Comparison of ENCODE assay signal across 11 mouse cellular contexts in the genomic region with DNA sequence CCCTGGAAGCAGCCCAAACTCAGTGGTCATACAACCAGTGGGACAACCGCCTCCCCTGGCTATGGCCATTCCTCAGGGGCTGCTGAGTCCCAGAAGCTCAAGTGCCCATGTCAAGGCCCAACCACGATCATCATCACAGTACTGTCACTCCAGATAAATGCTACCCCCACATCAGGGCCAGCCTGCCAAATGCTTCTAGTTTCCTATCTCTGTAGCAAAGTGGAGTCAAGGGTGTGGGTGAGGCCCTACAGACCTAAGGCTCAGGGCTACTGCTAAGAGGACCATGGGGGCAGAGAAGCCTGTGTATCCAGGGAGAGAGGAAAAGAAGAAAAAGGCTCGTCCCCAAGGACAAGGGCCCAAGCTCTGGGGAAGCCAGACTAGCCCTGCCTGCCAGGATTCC.
"Had no signal": no experiment of that assay in that cellular context is flagged by ENCODE, and none has a peak within 500 bp of the region (broad histone marks: within the 10 kb centered on the region; RNA-seq: fewer than 3 reads in every experiment).

No protein-coding gene starts in this region.

- ATAC-seq: intestine, postnatal 0 days had no signal

- H3K27ac ChIP-seq: left cerebral cortex, adult 2 months; limb, embryonic 15.5 days; midbrain, embryonic 12.5 days; neural tube, embryonic 15.5 days had no signal

- H3K4me2 ChIP-seq: limb, embryonic 15.5 days; midbrain, embryonic 12.5 days; neural tube, embryonic 15.5 days had no signal

- DNase-seq: kidney, postnatal 10 days; lung, adult 18-20 months; right cerebral cortex, adult 18-20 months; right cerebral cortex, postnatal 25 days; thymus, postnatal 36 days had no signal

- H3K9ac ChIP-seq: limb, embryonic 15.5 days; midbrain, embryonic 12.5 days; neural tube, embryonic 15.5 days had no signal

- H3K36me3 ChIP-seq: limb, embryonic 15.5 days; midbrain, embryonic 12.5 days; neural tube, embryonic 15.5 days had no signal

- H3K4me3 ChIP-seq: left cerebral cortex, adult 2 months; limb, embryonic 15.5 days; midbrain, embryonic 12.5 days; myocyte; neural tube, embryonic 15.5 days had no signal

- H3K9me3 ChIP-seq: limb, embryonic 15.5 days; midbrain, embryonic 12.5 days; neural tube, embryonic 15.5 days had no signal
